Mouse (Mus musculus): ENCODE results near the gene Cyfip1.
A peak's percentile ranks its signal among the peaks of the same experiment; 100 is the strongest.
"Not testable (repeated sequence)": the region's sequence is repeated elsewhere in the genome, so short reads cannot be mapped to it uniquely, and the experiment has no call there.

Cyfip1 gene

GRCm38 (mm10) chr7:55865044-55865443 lies 23.5 kb downstream of the Cyfip1 start:
- no peak for DNase-seq (ENCODE audit: low read depth, low spot score)

DNA sequence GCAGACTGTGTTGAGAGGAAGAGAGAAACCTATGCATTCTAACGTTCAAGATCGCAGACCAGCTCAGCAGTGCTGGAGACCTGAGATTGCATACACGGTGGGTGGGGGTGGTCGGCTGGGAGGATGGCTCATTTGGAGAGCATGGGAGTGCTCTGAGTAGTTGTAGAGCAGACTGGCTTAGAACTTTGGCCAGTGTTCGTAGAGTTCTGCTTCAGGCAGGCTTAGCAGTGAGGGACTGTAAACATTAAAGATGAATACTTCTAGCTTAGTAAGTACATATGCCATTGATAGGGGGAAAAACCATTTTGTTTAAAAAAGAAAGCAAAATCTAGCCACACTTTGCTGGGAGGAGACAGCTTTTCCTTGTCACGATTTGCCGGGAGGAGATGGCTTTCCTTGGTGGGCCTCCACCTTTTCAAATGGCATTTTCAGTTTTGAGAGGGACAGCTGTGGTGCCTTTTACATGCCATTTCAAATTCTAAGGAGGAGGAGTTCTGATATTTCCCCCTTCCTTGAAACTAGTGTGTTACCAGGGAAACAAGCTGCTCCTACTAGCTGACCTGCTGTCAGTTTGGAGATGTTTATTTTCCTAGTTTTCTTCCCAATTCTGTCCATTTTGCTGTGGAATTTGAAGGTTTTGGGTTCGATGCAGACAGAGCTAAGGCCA lies 24.3 kb downstream of the Cyfip1 start:
- no peak for DNase-seq (ENCODE audit: low read depth, low spot score)

DNA sequence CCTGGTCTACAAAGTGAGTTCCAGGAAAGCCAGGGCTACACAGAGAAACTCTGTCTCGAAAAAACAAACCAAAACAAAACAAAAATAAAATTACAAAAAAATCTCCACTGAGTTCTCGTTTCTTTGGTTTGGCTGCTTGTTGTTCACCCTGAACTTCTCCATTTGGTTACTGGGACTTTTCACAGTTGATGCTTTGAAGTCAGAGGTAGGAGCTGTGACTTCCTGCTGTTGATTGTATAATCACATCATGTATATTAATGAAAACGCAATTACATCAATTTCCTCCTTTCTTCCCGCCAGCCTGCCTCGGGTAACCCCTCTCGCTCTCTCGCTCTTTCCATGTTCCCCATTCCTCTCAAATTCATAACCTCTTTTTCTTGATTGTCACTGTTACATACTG lies 26.7 kb downstream of the Cyfip1 start:
- DNase-seq (ENCODE audit: low read depth, low spot score), result no peak

- no peak for DNase-seq (ENCODE audit: low read depth, low spot score)
Observed at GRCm38 (mm10) chr7:55869220-55869619, 27.7 kb downstream of the Cyfip1 start.

GRCm38 (mm10) chr7:55870340-55871020 lies 28.9 kb downstream of the Cyfip1 start:
- DNase-seq (ENCODE audit: low read depth, low spot score), result no peak

DNA sequence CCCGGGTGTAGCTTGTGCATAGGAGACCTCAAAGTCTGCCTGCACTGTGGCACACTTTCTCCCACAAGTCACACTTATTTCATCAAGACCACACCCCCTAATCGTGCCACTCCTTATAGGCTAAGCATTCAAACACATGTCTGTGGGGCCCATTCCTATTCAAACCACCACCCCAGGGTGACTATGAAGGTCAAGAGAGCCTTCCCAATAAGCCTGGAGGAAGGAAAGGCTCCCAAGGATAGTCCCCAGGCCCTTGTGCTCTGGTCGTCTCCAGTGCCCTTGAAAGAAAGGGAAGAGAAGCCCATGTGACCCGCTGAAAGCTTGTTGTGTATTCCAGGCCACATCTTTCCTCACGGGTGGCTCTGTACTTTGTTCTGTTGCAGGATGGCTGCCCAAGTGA lies 29.9 kb downstream of the Cyfip1 start:
- no peak for DNase-seq (ENCODE audit: low read depth, low spot score)

DNA sequence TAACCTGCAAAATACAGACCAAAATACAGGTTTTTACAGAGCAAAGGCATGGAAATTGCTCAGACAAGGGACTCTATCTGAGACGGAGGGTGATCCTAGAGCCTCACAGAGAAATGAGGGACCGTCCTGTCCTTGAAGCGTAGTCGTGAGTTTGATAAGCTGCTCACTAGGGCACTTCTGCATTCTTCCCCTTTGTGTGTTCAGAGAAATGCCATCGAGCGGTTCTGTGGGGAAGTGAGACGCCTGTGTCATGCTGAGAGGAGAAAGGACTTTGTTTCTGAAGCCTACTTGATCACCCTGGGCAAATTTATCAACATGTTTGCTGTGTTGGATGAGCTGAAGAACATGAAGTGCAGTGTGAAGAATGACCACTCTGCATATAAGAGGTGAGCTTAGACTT lies 33.2 kb downstream of the Cyfip1 start:
- DNase-seq (ENCODE audit: low read depth, low spot score), result no peak

DNA sequence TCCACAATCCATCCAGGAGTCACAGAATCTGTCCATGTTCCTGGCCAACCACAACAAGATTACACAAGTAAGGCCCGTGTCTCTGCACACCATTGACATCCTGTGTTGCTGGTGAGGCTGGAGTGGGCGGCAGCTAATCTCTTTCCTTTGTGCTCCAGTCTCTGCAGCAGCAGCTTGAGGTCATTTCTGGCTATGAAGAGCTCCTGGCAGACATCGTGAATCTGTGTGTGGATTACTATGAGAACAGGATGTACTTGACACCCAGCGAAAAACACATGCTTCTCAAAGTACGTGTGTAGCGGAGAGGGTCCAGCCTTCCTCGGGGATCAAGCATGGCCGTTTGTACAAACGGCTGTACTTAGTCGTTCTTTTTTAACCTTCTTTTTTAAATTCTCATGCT lies 36.2 kb downstream of the Cyfip1 start:
- no peak for DNase-seq (ENCODE audit: low read depth, low spot score)

DNA sequence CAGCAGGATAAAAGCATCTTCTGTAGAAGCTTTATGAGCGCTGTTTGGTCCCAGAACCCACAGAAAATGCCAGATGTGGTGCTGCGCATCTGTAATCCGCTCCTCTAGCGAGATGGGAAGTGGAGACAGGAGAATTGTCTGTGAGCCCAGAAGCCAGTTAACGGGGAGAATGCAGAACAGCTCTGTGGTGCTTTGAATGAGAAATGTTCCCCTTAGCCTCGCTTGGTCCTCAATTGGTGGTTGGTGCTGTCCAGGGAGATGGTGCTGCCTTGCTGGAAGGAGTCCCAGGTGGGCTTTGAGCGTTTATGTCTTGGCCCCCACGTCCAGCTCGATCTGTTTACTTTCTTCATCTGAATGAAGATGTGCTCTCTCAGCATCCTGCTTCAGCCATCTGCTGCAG lies 39.3 kb downstream of the Cyfip1 start:
- DNase-seq (ENCODE audit: low read depth, low spot score), result no peak

DNA sequence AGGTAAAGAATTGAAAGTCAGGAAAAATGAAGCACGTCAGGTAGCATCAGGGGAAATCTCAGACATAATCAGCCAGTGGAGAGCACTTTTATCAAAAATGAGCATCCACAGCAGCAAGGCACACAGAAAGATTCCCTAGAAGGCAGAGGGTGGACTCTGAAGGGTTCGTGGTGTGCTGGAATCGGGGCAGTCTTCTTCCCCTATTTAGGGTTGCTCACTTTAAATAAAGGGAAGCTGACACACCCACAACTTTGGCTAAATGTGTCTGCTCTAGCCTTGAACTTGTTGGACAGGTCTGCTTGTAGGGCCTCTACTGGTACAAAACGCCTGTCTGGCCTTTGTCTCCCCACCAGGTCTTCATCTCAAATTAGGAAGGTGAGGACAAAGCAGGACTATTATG lies 47.1 kb downstream of the Cyfip1 start:
- DNase-seq (ENCODE audit: low read depth, low spot score), result no peak

GRCm38 (mm10) chr7:55889996-55890395 lies 48.5 kb downstream of the Cyfip1 start:
- DNase-seq (ENCODE audit: low read depth, low spot score), result no peak

DNA sequence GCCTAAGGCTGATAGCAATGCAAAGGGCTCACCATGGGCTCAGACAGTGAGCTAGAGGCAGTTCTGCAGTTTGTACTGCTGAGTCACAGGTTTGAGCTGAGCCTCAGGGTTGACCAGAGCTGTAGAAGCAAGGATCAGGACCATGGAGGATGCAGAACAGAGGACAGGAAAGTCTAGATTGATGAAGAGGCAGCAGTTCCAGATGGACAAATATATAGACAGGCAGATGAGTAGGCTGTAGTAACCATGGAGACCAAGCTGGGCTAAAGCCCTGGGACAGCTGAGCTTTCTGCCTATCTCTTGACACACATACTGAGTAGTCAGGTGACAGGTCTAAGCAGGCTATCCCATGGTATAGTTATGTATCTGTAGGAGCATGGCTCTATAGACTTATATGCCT lies 49.2 kb downstream of the Cyfip1 start:
- DNase-seq (ENCODE audit: low read depth, low spot score), result no peak

DNA sequence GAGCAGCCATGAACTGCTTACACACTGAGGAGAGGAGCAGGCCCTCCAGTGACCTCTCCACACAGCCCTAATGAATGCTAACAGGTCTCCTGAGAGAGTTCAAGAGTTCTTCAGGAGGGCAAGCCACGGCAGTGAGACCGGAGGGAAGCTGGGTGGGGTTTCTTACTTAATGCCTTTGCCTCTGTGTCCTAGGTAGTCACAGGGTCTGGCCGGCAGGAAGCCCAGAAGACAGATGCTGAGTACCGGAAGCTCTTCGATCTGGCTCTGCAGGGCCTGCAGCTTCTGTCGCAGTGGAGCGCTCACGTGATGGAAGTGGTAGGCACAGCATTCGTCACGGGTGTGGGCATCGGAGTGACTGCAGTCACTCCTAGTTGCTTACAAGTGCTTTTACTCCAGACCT lies 50.3 kb downstream of the Cyfip1 start:
- DNase-seq (ENCODE audit: low read depth, low spot score), result peak; percentile 87

- no peak for DNase-seq (ENCODE audit: low read depth, low spot score)
Observed at GRCm38 (mm10) chr7:55903766-55904165, 62.2 kb downstream of the Cyfip1 start.

- DNase-seq (ENCODE audit: low read depth, low spot score), result no peak
Observed at GRCm38 (mm10) chr7:55905449-55905848, 63.9 kb downstream of the Cyfip1 start.

- DNase-seq (ENCODE audit: low read depth, low spot score), result no peak
Observed at GRCm38 (mm10) chr7:55909519-55909918, 68.0 kb downstream of the Cyfip1 start.

DNA sequence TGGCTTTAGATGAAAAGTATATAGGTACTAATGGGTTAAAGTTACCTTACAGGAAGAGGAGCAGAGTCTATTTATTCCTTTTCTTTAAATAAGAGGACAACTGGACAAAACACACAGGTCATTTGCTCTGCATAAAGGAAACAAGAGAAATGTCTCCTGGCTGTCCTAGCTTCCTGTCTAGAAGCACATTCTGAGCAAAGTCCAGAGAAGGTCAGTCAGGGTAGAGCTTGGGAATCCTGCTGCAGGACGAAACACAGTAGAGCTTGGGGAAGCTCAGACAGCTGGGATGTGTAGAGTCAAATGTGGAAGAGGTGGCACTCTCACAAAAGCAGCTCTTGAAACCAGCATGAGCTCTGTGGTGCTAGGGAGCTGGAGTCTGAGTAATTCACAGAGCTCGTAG lies 68.8 kb downstream of the Cyfip1 start:
- DNase-seq (ENCODE audit: low read depth, low spot score), result no peak

- DNase-seq (ENCODE audit: low read depth, low spot score), result no peak
Observed at GRCm38 (mm10) chr7:55911371-55911770, 69.8 kb downstream of the Cyfip1 start.

- no peak for DNase-seq (ENCODE audit: low read depth, low spot score)
Observed at GRCm38 (mm10) chr7:55912118-55912517, 70.6 kb downstream of the Cyfip1 start.

GRCm38 (mm10) chr7:55918365-55918764 lies 76.8 kb downstream of the Cyfip1 start:
- DNase-seq (ENCODE audit: low read depth, low spot score), result not testable (repeated sequence)

- DNase-seq (ENCODE audit: low read depth, low spot score), result no peak
Observed at GRCm38 (mm10) chr7:55927262-55927661, 85.7 kb downstream of the Cyfip1 start.

GRCm38 (mm10) chr7:55928649-55929048 lies 87.1 kb downstream of the Cyfip1 start:
- DNase-seq (ENCODE audit: low read depth, low spot score), result no peak

DNA sequence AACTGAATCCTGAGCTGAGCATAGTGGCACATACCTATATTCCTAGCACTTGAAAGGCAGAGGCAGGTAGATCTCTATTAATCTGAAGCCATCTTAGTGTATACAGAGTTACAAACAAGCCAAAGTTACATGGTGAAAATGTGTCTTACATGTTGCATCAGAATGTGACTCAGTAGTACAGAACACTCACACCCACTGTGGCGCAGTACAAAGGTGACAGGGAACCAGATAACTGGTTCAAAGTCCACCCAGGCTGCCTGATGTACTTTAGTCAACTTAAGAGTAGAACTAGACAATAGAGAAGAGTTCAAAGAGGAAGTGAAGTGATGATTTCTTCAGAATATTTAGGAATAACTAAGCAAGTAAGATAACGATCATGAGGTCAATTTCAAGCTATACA lies 93.5 kb downstream of the Cyfip1 start:
- DNase-seq (ENCODE audit: low read depth, low spot score), result no peak

GRCm38 (mm10) chr7:55938341-55938740 lies 96.8 kb downstream of the Cyfip1 start:
- no peak for DNase-seq (ENCODE audit: low read depth, low spot score)
